Mouse (Mus musculus) common myeloid progenitor, adult 5-6 weeks (primary cell): ENCODE measurements at regions not wholly inside any gene's neighbourhood (a gene's known extent, or its start where the extent isn't known, plus 50 kb on each side); places are given as distances from the start of the nearest gene placed in this dataset.
A peak's percentile ranks its signal among the peaks of the same experiment; 100 is the strongest.
"Not testable (repeated sequence)": the region's sequence is repeated elsewhere in the genome, so short reads cannot be mapped to it uniquely, and the experiment has no call there.

ENCODE experiments used
- ATAC-seq: replicated peaks from 2 replicates; pipeline ENCODE4 v1.8.0; 2016; ENCODE audit warnings: low read depth, mild to moderate bottlenecking, moderate TSS enrichment, inconsistent platforms; ENCODE audit not compliant: poor library complexity, severe bottlenecking

- no peak for ATAC-seq
Measured at GRCm38 (mm10) chr13:4858341-4858740, 249.4 kb upstream of the Akr1e1 start.

DNA sequence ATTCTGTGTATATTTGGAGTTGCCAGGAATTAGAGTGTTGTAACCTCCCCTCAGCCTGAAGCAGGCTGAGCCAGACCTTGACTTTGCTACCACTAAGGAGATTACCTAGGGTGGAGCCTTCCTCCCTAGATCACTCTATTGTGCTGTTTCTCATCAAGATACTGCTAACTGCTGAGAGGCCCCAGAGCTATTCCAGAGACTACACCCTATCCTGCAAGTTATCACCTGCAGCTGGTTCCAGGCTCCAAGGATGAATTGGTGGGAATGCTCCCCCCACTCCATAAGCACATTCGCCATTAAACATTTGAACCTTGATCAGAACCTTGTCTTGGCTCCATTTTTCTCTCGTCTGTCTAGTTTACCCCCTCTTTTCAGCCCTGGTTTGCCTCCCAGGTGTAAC is 230.5 kb upstream of the Akr1e1 start:
- not testable (repeated sequence) for ATAC-seq

DNA sequence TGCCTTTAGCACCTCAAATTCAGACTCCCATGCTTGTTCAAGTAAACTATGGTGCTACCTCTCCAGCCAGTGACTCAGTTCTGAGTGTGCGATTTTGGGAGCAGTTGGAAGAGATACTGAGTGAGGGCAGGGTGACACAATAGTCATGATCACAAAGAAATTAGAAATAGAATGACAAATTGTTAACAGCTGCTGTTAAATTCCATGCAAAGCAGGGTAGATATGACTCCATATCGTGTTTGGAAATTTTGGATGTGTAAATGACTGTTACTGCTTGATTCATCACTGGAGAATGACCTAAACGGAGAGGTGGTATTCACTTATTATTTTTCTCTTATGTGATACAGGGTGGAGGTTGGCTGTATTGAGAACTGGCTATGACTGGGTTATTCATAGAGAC is 217.8 kb upstream of the Akr1e1 start:
- ATAC-seq: no peak

- ATAC-seq: not testable (repeated sequence)
Measured at GRCm38 (mm10) chr13:4825749-4826148, 216.8 kb upstream of the Akr1e1 start.

- no peak for ATAC-seq
Measured at GRCm38 (mm10) chr13:4806876-4807275, 197.9 kb upstream of the Akr1e1 start.

DNA sequence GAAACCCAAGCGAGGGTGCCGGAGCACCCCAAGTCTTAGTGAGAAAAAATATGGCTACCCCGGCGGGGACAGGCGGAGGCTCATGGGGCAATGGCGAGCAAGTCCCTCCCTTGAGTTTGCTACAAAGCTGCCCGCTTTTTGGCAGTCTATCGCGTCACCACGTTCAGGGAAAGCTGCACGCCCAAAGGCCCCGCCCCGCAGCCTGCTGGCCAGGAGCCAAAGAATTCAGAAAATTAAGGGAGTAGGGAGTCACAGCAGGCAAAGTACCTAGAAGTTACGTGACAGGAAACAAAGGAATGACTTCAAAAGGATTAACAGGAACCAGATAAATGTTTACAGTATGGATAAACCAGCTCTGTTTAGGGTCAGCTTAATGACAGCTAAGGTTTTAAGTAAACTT is 191.7 kb upstream of the Akr1e1 start:
- no peak for ATAC-seq

GRCm38 (mm10) chr13:4791139-4791538 is 182.2 kb upstream of the Akr1e1 start:
- no peak for ATAC-seq

DNA sequence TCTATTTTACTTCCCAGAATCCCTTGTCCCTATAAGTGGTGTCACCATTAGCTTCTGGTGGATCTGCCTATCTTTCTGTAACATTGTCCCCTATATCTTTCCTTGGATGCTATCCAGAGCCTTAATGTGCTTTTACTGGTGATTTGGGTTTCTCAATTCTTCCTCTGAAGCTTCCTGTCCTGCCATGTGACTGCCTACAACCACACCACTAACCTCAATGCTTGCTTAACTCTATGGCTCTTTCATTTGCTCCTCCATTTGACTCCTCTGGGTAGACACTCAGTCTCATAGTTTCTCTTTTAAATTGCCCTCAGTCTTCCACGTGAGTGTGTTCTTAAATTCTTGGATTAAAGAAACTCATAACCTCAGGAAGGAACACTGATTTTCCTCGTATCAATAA is 181.4 kb upstream of the Akr1e1 start:
- peak; percentile 96 for ATAC-seq

DNA sequence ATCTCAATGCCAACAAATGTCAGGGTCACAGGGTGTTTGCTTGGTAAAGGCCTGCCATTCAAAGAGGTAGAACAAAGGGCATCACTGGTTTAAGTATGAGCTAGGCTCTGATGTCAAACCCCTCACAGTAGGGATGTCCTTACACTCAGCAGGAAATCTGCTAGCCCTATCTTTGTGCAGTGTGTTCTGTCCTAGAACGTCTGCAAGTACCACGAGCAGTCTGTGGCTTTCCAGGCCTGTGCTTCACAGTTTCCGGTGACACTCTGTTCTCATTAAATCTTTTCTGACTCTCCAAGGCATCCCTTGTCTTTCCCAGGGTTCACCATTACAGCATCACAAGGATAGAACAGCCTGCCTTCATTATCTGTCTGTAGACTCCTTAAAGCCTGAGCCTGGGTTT is 174.3 kb upstream of the Akr1e1 start:
- ATAC-seq: peak; percentile 42; the same call in 1 of the 2 replicates

DNA sequence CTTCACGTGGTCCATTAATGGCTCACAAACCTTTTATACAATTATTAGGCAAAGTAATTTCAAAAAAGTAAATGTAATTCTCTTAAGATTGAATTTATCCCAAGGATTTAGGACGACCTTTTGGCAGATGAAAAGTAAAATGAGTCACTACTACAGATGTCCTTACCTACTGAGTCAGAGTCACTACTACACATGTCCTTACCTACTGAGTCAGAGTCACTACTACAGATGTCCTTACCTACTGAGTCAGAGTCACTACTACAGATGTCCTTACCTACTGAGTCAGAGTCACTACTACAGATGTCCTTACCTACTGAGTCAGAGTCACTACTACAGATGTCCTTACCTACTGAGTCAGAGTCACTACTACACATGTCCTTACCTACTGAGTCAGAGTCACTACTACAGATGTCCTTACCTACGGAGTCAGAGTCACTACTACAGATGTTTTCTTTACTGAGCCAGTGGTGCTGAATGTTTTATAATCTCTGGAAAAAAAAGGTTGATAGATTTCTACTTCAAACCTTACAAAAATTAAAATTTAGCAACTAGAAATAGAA is 169.4 kb upstream of the Akr1e1 start:
- ATAC-seq: not testable (repeated sequence)

DNA sequence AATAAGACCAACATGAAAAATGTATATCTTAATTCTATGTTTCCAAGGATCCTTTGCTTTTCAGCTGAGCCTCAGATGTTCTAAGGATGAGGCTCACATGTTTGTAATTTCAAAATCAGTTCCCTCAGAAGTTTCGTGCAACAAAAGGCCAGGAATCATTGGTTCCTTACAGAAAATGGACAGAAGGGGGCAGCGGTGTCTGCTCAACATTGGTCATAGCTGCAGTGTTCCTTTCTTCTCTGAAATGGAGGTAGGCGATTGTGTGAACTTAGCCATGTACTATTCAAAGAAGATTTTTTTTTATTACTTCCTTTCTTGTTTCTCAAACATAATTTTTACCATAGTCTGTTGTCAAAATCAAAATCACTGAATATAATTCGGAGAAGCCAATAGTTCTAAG is 167.9 kb upstream of the Akr1e1 start:
- peak; percentile 93 for ATAC-seq

DNA sequence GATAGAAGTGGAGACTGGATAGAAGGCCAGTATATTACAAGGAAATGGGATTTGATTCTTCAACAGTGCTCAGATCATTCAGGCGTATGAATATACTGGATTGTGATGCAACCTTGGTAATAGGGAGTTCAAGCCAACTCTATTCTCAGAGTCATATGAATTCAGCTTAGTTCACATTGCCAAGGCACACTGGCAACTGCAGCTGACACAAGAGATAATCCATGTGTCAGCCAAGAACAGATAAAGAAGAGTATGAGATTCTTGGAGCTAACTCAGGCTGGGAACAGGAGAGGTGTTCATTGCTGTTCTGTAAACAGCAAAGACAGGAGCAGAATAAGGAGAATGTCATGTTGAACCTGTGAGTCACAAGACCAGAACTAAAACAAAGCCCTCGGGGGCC is 163.3 kb upstream of the Akr1e1 start:
- ATAC-seq: no peak

GRCm38 (mm10) chr13:4771120-4772075 is 162.4 kb upstream of the Akr1e1 start:
- peak; percentile 100 for ATAC-seq

- ATAC-seq: no peak
Measured at GRCm38 (mm10) chr13:4759965-4760364, 151.0 kb upstream of the Akr1e1 start.

DNA sequence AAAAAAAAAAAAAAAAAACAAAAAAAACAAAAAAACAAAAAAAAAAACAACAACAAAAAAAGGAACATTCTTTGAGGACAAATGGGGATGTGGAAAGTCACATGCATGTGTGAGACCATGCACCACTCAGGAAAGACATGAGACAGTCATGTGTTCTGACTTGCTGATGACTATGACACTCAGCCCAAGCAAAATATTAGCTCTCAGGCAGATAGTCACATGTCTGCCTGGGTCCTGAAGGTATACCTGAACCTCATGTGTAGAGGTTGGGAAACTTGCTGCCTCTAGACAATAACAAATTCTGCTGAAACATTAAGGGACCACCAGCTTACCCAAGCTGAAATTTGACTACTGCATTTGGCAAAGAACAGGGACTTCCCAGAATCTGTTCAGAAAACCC is 147.6 kb upstream of the Akr1e1 start:
- ATAC-seq: no peak

DNA sequence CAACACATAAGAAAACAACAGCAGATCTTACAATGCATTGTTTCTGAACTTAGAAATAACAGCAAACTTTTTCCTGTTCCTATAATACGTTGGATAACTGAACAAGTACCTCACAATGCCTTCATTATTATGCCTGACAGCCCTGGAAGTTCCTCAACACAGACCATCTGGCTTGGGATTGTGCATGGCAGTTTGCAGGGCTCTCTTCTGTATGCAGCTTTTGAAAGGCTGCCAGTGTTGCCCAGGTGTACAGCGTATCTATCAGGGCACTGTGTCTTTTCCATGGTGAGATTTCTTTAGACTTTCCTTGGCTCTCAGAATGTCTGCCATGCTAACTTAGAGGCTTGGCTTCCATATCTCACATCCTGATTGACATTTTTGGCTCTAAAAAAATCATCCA is 134.0 kb upstream of the Akr1e1 start:
- ATAC-seq: no peak

GRCm38 (mm10) chr13:4716299-4716698 is 107.3 kb upstream of the Akr1e1 start:
- not testable (repeated sequence) for ATAC-seq

- ATAC-seq: no peak
Measured at GRCm38 (mm10) chr13:4714724-4715123, 105.8 kb upstream of the Akr1e1 start.

GRCm38 (mm10) chr13:4712698-4713097 is 103.7 kb upstream of the Akr1e1 start:
- ATAC-seq: no peak

GRCm38 (mm10) chr13:4699591-4699990 is 90.6 kb upstream of the Akr1e1 start:
- not testable (repeated sequence) for ATAC-seq

DNA sequence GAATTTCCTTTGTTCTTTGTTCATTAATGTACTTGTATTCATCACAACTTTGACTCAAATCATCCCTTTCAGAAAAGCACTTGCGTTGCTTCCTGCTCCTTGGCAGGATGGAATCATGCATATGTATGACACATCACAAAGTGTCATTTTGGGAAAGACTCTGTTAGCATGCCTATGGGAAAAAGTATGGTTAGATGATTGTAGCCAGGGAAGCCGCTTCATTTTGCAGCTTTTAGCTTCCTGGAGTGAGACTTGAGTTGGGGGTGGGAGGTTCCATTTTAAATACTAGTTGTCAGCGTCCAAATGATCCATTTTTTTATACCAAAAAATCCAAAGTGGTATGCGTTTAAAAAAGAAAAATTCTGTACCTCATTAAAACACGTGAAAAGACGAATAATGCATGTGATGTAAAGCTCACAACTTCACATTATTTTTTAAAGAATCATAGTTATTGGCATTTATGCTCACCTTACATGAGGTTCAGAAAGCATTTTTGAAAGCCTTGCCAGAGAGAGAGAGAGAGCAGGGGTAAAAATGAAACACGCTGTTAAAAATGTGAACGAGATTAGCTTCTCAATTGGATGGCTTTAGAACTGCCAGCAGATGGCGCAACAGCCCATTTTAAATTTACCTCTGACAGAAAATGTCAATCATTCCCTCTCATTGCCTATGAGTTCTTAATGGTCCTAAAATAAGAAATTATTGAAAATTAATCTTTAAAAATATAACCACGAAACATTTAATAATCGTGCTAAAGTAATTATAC is 57.6 kb upstream of the Akr1e1 start:
- no peak; the same call in 1 of the 2 replicates for ATAC-seq
